Mouse (Mus musculus) gonadal fat pad, adult 2 months (tissue): ENCODE measurements around the gene Hapln4. TPM values are rescaled to one million over a fixed set of nuclear protein-coding genes. Genes with fewer than 3 reads are reported as not detected.
"Not testable (repeated sequence)": the region's sequence is repeated elsewhere in the genome, so short reads cannot be mapped to it uniquely, and the experiment has no call there.

Experiments used
- DNase-seq: peaks from one replicate; pipeline ENCODE4 v3.0.0-alpha.2; 2012; ENCODE audit warnings: low read depth
- polyA plus RNA-seq: library from polyadenylated mRNA; depleted of rRNA; stranded (reverse); fragments of >200 nt; gene quantifications from 2 replicates; pipeline ENCODE4 v1.2.3, GENCODE M21; 2012; rRNA removed

Hapln4 gene
- polyA plus RNA-seq: 0.09 and 0.14 TPM in 2 replicates

GRCm38 (mm10) chr8:70083285-70083684 lies at the start of gene Hapln4:
TSS of gene Hapln4 (plus strand) at chr8:70083457.
- no peak for DNase-seq

- DNase-seq: no peak
Observed at GRCm38 (mm10) chr8:70037994-70038393, 45.3 kb upstream of the Hapln4 start.

GRCm38 (mm10) chr8:70041885-70042546 lies 41.2 kb upstream of the Hapln4 start:
- no peak for DNase-seq

GRCm38 (mm10) chr8:70042583-70043455 lies 40.4 kb upstream of the Hapln4 start, which contains the start of the genes Mau2 and Sugp1:
TSS of gene Mau2 (minus strand) at chr8:70042734.
TSS of gene Sugp1 (plus strand) at chr8:70042813.
- DNase-seq: peak; percentile 68

GRCm38 (mm10) chr8:70043996-70044395 lies 39.3 kb upstream of the Hapln4 start:
- no peak for DNase-seq

GRCm38 (mm10) chr8:70049662-70050061 lies 33.6 kb upstream of the Hapln4 start:
- DNase-seq: no peak

GRCm38 (mm10) chr8:70050434-70050833 lies 32.8 kb upstream of the Hapln4 start:
- not testable (repeated sequence) for DNase-seq

GRCm38 (mm10) chr8:70057721-70058120 lies 25.5 kb upstream of the Hapln4 start:
- no peak for DNase-seq

- no peak for DNase-seq
Observed at GRCm38 (mm10) chr8:70071836-70072440, 11.3 kb upstream of the Hapln4 start.

- DNase-seq: no peak
Observed at GRCm38 (mm10) chr8:70072441-70073069, 10.7 kb upstream of the Hapln4 start, which contains the start of gene Tm6sf2. TSS of gene Tm6sf2 (plus strand) at chr8:70072924.

- no peak for DNase-seq
Observed at GRCm38 (mm10) chr8:70073120-70073519, 10.1 kb upstream of the Hapln4 start.

- DNase-seq: no peak
Observed at GRCm38 (mm10) chr8:70073682-70074081, 9.6 kb upstream of the Hapln4 start.

GRCm38 (mm10) chr8:70081976-70082375 lies 1.3 kb upstream of the Hapln4 start:
- no peak for DNase-seq

- DNase-seq: no peak
Observed at GRCm38 (mm10) chr8:70084191-70085065, 1.2 kb downstream of the Hapln4 start.

GRCm38 (mm10) chr8:70086151-70086550 lies 2.9 kb downstream of the Hapln4 start:
- DNase-seq: no peak

- no peak for DNase-seq
Observed at GRCm38 (mm10) chr8:70087237-70087636, 4.0 kb downstream of the Hapln4 start.

- DNase-seq: no peak
Observed at GRCm38 (mm10) chr8:70087836-70088650, 4.8 kb downstream of the Hapln4 start.

GRCm38 (mm10) chr8:70089296-70089960 lies 6.2 kb downstream of the Hapln4 start:
- DNase-seq: no peak

- DNase-seq: no peak
Observed at GRCm38 (mm10) chr8:70092786-70093185, 9.5 kb downstream of the Hapln4 start.
